Mouse (Mus musculus) thymus, postnatal 0 days (tissue): ENCODE measurements around the gene Atg13. TPM values are rescaled to one million over a fixed set of nuclear protein-coding genes. Genes with fewer than 3 reads are reported as not detected.

Experiments
- polyA plus RNA-seq: library from polyadenylated mRNA; unstranded; fragments of >200 nt; fragmentation: Nextera tagmentation; extraction: Ambion mirVana; gene quantifications from 2 replicates; pipeline ENCODE4 v1.2.1, GENCODE M21; 2015

The Atg13 gene
- polyA plus RNA-seq, 1 experiment from 2014 or later = 24.2 TPM

Other genes with a start within 250 kb of the Atg13 start
- gene Ckap5, start 183.8 kb downstream of the Atg13 start, polyA plus RNA-seq = 82.1 and 95.1 TPM in 2 replicates
- gene F2, start 74.2 kb downstream of the Atg13 start, polyA plus RNA-seq = 0.98 and 1.0 TPM in 2 replicates
- gene Zfp408, start 60.8 kb downstream of the Atg13 start, polyA plus RNA-seq = 7.9 and 12.8 TPM in 2 replicates
- 118 and 123 TPM in 2 replicates for gene Arhgap1, start 60.7 kb downstream of the Atg13 start, polyA plus RNA-seq
- 12.9 and 13.8 TPM in 2 replicates for gene Harbi1, start 276 bp upstream of the Atg13 start, polyA plus RNA-seq
- gene Ambra1, start 19.6 kb upstream of the Atg13 start, polyA plus RNA-seq = 12.7 and 13.0 TPM in 2 replicates
- 0.09 and 0.12 TPM in 2 replicates for gene Chrm4, start 216.7 kb upstream of the Atg13 start, polyA plus RNA-seq
- gene Mdk, start 221.7 kb upstream of the Atg13 start, polyA plus RNA-seq = 118 and 153 TPM in 2 replicates
- gene Gm9821, start 235.1 kb upstream of the Atg13 start, polyA plus RNA-seq = 2.5 and 3.4 TPM in 2 replicates